Mouse (Mus musculus) kidney, postnatal 14 days (tissue): ENCODE data around the gene Pitpnc1.

Experiments used
- DNase-seq: peaks from one replicate; pipeline ENCODE4 v3.0.0; 2022; ENCODE audit warnings: mixed read lengths

Gene Pitpnc1

GRCm38 (mm10) chr11:107265861-107266260 is 204.6 kb downstream of the Pitpnc1 start:
- DNase-seq = no peak

- peak; percentile 31 for DNase-seq
Observed at GRCm38 (mm10) chr11:107264889-107265615, 205.4 kb downstream of the Pitpnc1 start.

GRCm38 (mm10) chr11:107263838-107264237 is 206.7 kb downstream of the Pitpnc1 start:
- DNase-seq = no peak

- DNase-seq = no peak
Observed at GRCm38 (mm10) chr11:107259428-107259827, 211.1 kb downstream of the Pitpnc1 start.

DNA sequence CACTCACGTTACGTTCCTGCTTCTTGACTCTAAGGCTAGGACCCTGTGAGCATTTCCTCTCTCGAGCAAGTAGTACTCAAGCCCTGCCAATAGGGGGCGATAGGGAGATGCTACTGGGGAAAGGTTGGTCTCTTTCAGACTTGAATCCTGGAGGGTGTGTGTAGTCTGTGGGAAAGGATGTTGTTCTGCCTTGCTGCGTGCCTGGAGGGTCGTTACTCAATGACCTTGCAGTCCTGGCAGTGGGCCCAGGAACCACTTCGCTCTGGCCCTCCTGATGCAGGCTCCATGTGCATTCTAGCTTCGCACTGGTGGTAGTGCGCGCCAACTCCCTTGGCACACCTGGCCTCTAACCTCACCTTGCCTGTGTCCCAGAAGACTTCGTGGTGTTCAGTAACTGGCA is 215.3 kb downstream of the Pitpnc1 start:
- DNase-seq = peak; percentile 89

DNA sequence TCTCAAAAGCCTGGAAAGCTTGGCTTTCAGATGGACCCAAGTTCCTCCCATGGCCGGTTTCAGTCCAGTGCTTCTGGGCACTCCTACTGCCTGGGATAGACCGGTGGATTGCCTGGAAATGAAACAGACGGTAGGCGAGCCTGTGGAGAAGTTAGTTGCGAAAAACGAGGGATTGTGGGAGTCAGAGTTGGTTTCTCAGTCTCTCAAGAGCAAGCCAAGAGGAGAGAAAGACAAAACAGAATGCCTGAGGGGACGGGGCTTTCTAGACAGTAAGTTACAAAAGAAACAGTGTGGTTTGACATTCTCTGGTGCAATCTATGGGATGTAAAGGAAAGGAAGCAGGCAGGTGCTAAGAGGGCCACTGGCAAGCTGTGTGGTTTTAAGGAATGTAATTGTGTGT is 216.3 kb downstream of the Pitpnc1 start:
- DNase-seq = no peak

- no peak for DNase-seq
Observed at GRCm38 (mm10) chr11:107252026-107252425, 218.5 kb downstream of the Pitpnc1 start.

DNA sequence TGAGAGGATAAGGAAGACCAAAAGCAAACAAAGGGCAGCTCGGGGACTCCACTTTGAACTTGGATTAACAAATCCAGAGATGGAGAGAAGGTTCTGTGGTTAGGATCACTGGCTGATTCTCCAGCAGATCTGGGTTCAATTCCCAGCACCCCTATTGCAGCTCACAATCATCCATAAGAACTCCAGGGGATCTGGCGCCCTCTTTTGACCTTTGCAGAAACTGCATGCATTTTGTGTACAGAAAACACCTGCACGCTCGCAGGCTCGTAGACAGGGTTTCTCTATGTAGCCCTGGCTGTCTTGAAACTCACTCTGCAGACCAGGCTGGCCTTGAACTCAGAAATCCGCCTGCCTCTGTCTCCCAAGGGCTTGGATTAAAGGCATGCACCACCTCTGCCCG is 219.0 kb downstream of the Pitpnc1 start:
- DNase-seq = no peak

GRCm38 (mm10) chr11:107250882-107251281 is 219.6 kb downstream of the Pitpnc1 start:
- no peak for DNase-seq

- DNase-seq = peak; percentile 86
Observed at GRCm38 (mm10) chr11:107248753-107249152, 221.7 kb downstream of the Pitpnc1 start.

- no peak for DNase-seq
Observed at GRCm38 (mm10) chr11:107245657-107246056, 224.8 kb downstream of the Pitpnc1 start.

GRCm38 (mm10) chr11:107243126-107243525 is 227.4 kb downstream of the Pitpnc1 start:
- no peak for DNase-seq

GRCm38 (mm10) chr11:107241678-107242077 is 228.8 kb downstream of the Pitpnc1 start:
- no peak for DNase-seq

DNA sequence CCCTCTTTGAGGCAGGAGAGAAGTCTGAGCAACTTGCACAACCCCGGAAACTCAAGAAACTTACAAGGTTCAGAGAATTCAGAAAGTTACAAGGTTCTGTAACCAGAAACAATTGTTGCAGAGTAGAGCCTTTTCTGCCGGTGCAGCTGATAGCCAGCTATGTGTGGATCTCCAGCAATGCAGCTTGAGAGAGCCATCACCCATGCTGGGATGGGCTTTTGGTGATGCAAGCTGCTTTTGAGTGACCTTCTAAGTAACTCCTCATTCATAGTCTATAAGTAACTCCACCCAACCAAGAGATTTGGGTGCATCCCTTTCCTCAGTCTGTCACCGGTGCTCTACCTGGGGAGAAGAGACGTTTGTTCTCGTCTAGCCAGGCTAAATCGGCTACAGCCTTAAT is 232.0 kb downstream of the Pitpnc1 start:
- DNase-seq = no peak

GRCm38 (mm10) chr11:107237532-107237931 is 233.0 kb downstream of the Pitpnc1 start:
- no peak for DNase-seq

- DNase-seq = no peak
Observed at GRCm38 (mm10) chr11:107233252-107233890, 237.1 kb downstream of the Pitpnc1 start.

GRCm38 (mm10) chr11:107230128-107230527 is 240.4 kb downstream of the Pitpnc1 start:
- DNase-seq = no peak

DNA sequence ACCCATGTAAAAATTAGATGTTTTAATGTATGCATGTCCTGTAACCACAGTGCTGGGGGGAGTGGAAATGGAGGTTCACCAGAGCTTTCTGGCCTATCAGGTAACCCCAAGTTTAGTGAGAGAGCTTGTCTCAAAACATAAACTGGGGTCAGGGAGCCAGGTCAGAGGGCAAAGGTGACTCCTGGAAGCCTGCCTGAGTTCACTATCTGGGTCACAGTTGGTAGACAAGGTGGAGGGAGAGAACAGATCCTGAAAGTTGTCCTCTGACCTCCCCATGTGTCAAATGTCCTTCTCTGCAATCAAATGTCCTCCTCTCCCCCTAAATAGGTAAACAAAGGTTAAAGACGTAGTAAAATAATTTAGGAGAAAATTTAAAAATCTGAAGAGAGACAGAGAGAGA is 244.1 kb downstream of the Pitpnc1 start:
- DNase-seq = no peak

- no peak for DNase-seq
Observed at GRCm38 (mm10) chr11:107226013-107226412, 244.5 kb downstream of the Pitpnc1 start.

DNA sequence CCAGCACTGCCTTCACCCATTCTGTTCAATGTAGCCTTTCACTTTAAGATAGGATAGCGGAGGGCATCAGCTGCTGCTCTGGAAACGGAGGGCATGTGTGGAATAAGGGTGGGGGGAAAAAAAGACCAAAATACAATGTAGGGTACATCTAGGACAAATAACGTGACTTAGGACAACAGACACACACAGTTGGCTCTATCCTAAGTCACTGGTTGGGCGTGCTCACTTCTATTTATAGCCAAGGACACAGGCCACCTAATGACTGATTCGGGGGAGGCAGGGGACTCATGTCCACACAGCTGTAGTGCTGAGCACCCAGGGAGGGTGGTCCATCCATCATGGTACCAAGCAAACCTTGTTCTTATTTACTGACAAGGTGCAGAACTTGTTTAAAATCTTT is 245.2 kb downstream of the Pitpnc1 start:
- no peak for DNase-seq

- DNase-seq = no peak
Observed at GRCm38 (mm10) chr11:107223667-107224214, 246.8 kb downstream of the Pitpnc1 start.

DNA sequence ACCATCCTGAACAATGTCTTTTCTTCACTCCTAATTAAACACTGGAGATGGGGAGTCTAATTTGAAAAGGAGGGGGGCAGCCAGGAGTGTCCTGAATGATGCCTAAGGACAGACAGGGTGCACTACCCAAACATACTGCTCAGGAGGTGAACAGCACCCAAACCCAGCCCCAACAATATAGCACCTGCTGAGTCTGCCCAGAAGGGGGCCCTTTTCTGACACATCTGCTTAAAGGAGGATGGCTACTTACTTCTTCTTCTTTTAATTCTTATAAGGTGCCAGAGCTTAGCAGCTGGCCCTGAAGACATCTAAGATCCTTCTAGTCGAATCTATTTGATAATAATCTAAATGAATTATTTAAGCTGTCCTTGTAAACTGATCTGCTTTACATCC is 247.3 kb downstream of the Pitpnc1 start:
- no peak for DNase-seq

- no peak for DNase-seq
Observed at GRCm38 (mm10) chr11:107222531-107223168, 247.8 kb downstream of the Pitpnc1 start.

DNA sequence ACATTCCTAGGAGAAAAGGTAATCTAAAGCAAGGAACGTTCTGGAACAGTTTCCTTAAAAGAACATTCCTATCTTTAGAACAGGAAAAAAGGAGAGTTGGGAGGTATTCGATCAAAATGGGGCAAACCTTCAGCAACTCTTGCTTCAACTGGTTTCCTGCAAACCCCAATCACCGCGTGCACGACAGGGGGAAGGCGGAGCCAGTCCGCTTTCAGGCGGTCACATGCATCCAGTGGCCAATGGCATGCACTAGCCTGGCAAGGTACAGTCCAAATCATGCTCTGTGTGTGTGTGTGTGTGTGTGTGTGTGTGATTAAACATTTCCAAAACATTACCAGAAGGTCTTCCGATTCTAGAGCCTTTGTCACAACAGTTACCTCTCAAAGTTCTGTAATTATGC is 255.4 kb downstream of the Pitpnc1 start:
- no peak for DNase-seq
